Mouse (Mus musculus) CH12.LX (cell line): ENCODE data around the gene Wnt4. TPM values are rescaled to one million over a fixed set of nuclear protein-coding genes. Genes with fewer than 3 reads are reported as not detected.

Experiments used
- DNase-seq: peaks from one replicate; pipeline ENCODE4 v3.0.0-alpha.2; 2013; ENCODE audit errors: extremely low read depth
- H3K27ac ChIP-seq: 2 replicates; pipeline ENCODE4 v1.5.1; 2012; ENCODE audit warnings: low read depth, mild to moderate bottlenecking, control low read depth, moderate library complexity; ENCODE audit not compliant: insufficient read depth
- H3K27me3 ChIP-seq: replicated peaks from 2 replicates; pipeline ENCODE3; 2012; ENCODE audit warnings: inconsistent platforms
- H3K36me3 ChIP-seq, 2 experiments: replicated peaks in 1 of 2; 2 replicates each; pipeline versions ENCODE3 to v1.6.1; 2012; ENCODE audit warnings: inconsistent platforms in 1 of 2, low read length in 1 of 2, mild to moderate bottlenecking in 1 of 2, mixed read lengths in 1 of 2, moderate library complexity in 1 of 2; ENCODE audit not compliant: control insufficient read depth in 1 of 2, insufficient read depth in 1 of 2
- H3K4me1 ChIP-seq, 2 experiments: 2 replicates each; pipeline ENCODE4 v1.6.1; 2012; ENCODE audit warnings: inconsistent platforms in 1 of 2, moderate library complexity in 1 of 2; ENCODE audit not compliant: insufficient read depth in 2 of 2, control insufficient read depth in 1 of 2
- H3K4me2 ChIP-seq: 2 replicates; pipeline ENCODE4 v1.6.1; 2012; ENCODE audit warnings: low read depth, mild to moderate bottlenecking, control low read depth; ENCODE audit not compliant: poor library complexity, insufficient read depth, severe bottlenecking
- H3K4me3 ChIP-seq, 3 experiments: fragments of 150-350 bp in 1 of 3; sonication (generic) in 1 of 3; replicated peaks in 1 of 3; 2 replicates each; pipeline versions ENCODE3 to v1.5.1; 2011 to 2012; ENCODE audit warnings: low read depth in 2 of 3, low read length in 2 of 3, mild to moderate bottlenecking in 2 of 3, moderate library complexity in 2 of 3, control low read depth in 1 of 3, improper control_type of control experiment in 1 of 3, inconsistent platforms in 1 of 3, mixed read lengths in 1 of 3; ENCODE audit not compliant: poor library complexity in 1 of 3
- H3K79me2 ChIP-seq: replicated peaks from 2 replicates; pipeline ENCODE4 v1.6.1; 2012; ENCODE audit warnings: mild to moderate bottlenecking, moderate library complexity; ENCODE audit not compliant: control insufficient read depth, poor library complexity, insufficient read depth, severe bottlenecking; ENCODE audit errors: extremely low read depth
- H3K9ac ChIP-seq: 2 replicates; pipeline ENCODE4 v1.6.1; 2012; ENCODE audit warnings: low read depth, mild to moderate bottlenecking, control low read depth, moderate library complexity; ENCODE audit not compliant: insufficient read depth
- H3K9me3 ChIP-seq: replicated peaks from 2 replicates; pipeline ENCODE3; 2012; ENCODE audit warnings: low read length, inconsistent platforms, mixed read lengths
- CHD2 ChIP-seq: IDR thresholded peaks from 2 replicates; pipeline ENCODE4 v1.6.1; 2011; ENCODE audit warnings: low read length, improper control_type of control experiment
- E2F4 ChIP-seq: IDR thresholded peaks from 2 replicates; pipeline ENCODE4 v1.6.1; 2011; ENCODE audit warnings: low read depth, low read length, improper control_type of control experiment; ENCODE audit not compliant: insufficient replicate concordance
- ELF1 ChIP-seq: IDR thresholded peaks from 2 replicates; pipeline ENCODE4 v1.6.1; 2014; ENCODE audit warnings: low read depth, mild to moderate bottlenecking, inconsistent platforms, low read length, improper control_type of control experiment
- ETS1 ChIP-seq: conservative IDR thresholded peaks from 2 replicates; pipeline ENCODE4 v1.6.1; 2012; ENCODE audit warnings: low read depth, mild to moderate bottlenecking, inconsistent platforms, low read length, improper control_type of control experiment, moderate library complexity
- GABPA ChIP-seq: IDR thresholded peaks from 2 replicates; pipeline ENCODE4 v1.6.1; 2012; ENCODE audit warnings: low read depth, low read length, improper control_type of control experiment, inconsistent platforms; ENCODE audit not compliant: insufficient replicate concordance
- HCFC1 ChIP-seq: IDR thresholded peaks from 2 replicates; pipeline ENCODE4 v1.6.1; 2012; ENCODE audit warnings: low read depth, mild to moderate bottlenecking, inconsistent platforms, low read length, improper control_type of control experiment
- IRF4 ChIP-seq: IDR thresholded peaks from 2 replicates; pipeline ENCODE4 v1.6.1; 2014; ENCODE audit warnings: low read depth, mild to moderate bottlenecking, inconsistent platforms, low read length, improper control_type of control experiment
- JUN ChIP-seq: IDR thresholded peaks from 2 replicates; pipeline ENCODE4 v1.6.1; 2011; ENCODE audit warnings: low read depth, mild to moderate bottlenecking, low read length, improper control_type of control experiment, moderate library complexity; ENCODE audit not compliant: insufficient read depth
- MAFK ChIP-seq: IDR thresholded peaks from 2 replicates; pipeline ENCODE4 v1.6.1; 2011; ENCODE audit warnings: low read length, improper control_type of control experiment; ENCODE audit not compliant: insufficient replicate concordance
- MAX ChIP-seq: IDR thresholded peaks from 2 replicates; pipeline ENCODE4 v1.6.1; 2011; ENCODE audit warnings: low read length, improper control_type of control experiment
- MEF2A ChIP-seq: IDR thresholded peaks from 2 replicates; pipeline ENCODE4 v1.6.1; 2014; ENCODE audit warnings: low read depth, mild to moderate bottlenecking, inconsistent platforms, low read length, improper control_type of control experiment, borderline replicate concordance
- MXI1 ChIP-seq: IDR thresholded peaks from 2 replicates; pipeline ENCODE4 v1.6.1; 2011; ENCODE audit warnings: mild to moderate bottlenecking, low read depth, low read length, improper control_type of control experiment
- NRF1 ChIP-seq: IDR thresholded peaks from 2 replicates; pipeline ENCODE4 v1.6.1; 2014; ENCODE audit warnings: low read depth, mild to moderate bottlenecking, inconsistent platforms, low read length, improper control_type of control experiment, moderate library complexity
- PAX5 ChIP-seq: IDR thresholded peaks from 2 replicates; pipeline ENCODE4 v1.6.1; 2012; ENCODE audit warnings: low read length, inconsistent platforms, mixed read lengths
- RAD21 ChIP-seq: IDR thresholded peaks from 2 replicates; pipeline ENCODE4 v1.6.1; 2011; ENCODE audit warnings: low read depth, mild to moderate bottlenecking, low read length, improper control_type of control experiment, moderate library complexity
- RCOR1 ChIP-seq: conservative IDR thresholded peaks from 2 replicates; pipeline ENCODE4 v1.6.1; 2012; ENCODE audit warnings: low read depth, mild to moderate bottlenecking, inconsistent platforms, low read length, improper control_type of control experiment
- SMC3 ChIP-seq: IDR thresholded peaks from 2 replicates; pipeline ENCODE4 v1.6.1; 2011; ENCODE audit warnings: low read depth, low read length, improper control_type of control experiment
- TBP ChIP-seq: conservative IDR thresholded peaks from 2 replicates; pipeline ENCODE4 v1.6.1; 2011; ENCODE audit warnings: low read depth, low read length, improper control_type of control experiment
- USF2 ChIP-seq: conservative IDR thresholded peaks from 2 replicates; pipeline ENCODE4 v1.6.1; 2011; ENCODE audit warnings: low read depth, low read length, improper control_type of control experiment
- ZKSCAN1 ChIP-seq: IDR thresholded peaks from 2 replicates; pipeline ENCODE4 v1.6.1; 2012; ENCODE audit warnings: low read depth, inconsistent platforms, low read length, improper control_type of control experiment, borderline replicate concordance
- ZMIZ1 ChIP-seq: IDR thresholded peaks from 2 replicates; pipeline ENCODE4 v1.6.1; 2012; ENCODE audit warnings: low read depth, mild to moderate bottlenecking, inconsistent platforms, low read length, improper control_type of control experiment
- ZNF384 ChIP-seq: IDR thresholded peaks from 2 replicates; pipeline ENCODE4 v1.6.1; 2012; ENCODE audit warnings: low read depth, low read length, improper control_type of control experiment, inconsistent platforms
- dilution Hi-C: fragments of 300-500 bp; cut with MboI; formaldehyde crosslinking; loops from 2 replicates; pipeline ENCODE4 v1.14.3; 2020; ENCODE audit warnings: low sequenced_read_pairs; ENCODE audit not compliant: extremely low pct_unique_long_range_greater_than_20kb, extremely low pct_ligation_motif_present
- in situ Hi-C: fragments of 300-500 bp; cut with MboI; formaldehyde crosslinking; loops from 3 replicates; pipeline ENCODE4 v1.14.3; 2019; ENCODE audit warnings: low sequenced_read_pairs, low pct_ligation_motif_present, low pct_unique_long_range_greater_than_20kb, mixed read lengths
- polyA plus RNA-seq: library from polyadenylated mRNA; unstranded; fragments of >175 nt; gene quantifications from 2 replicates; pipeline ENCODE4 v1.2.1, GENCODE M21; 2012; ENCODE audit warnings: low read depth; ENCODE audit not compliant: insufficient read length
- total RNA-seq, 2 experiments: library from RNA; depleted of rRNA; stranded (reverse); fragments of 300-350 nt in 1 of 2; fragments of >200 nt in 1 of 2; gene quantifications; 2 replicates each; pipeline ENCODE4 v1.2.3; 2012 to 2014

Gene Wnt4
- total and polyA plus RNA-seq, 3 experiments = not detected

DNA sequence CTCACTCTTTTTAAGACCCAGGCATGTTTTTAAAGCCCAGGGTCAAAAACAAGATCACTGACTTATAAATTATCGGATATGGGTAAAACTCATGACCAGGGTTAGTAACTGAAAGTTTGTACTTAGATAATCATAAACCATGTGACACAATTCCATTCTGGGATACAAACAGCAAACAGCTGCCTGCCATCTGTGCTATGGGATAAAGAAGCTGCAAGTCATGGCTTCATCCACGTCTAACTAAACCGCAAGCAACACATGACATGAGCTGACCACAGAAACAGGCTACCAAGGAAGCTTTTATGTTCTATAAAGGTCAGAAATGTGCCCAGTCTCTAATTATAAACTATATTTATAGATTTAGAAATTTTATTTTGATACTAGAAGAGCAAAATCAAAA is 49.2 kb downstream of the Wnt4 start:
- dilution Hi-C loops = no loop called here
- Histone ChIP-seq H3K4me2 (no peak overlapping the region), H3K9ac (no peak overlapping the region), H3K36me3 (peaks cover 53 to 87% of the 10 kb centered on the region in 2 experiments), H3K79me2 (peaks cover 35% of the 10 kb centered on the region), H3K9me3 (no peaks in the 10 kb centered on the region), H3K27me3 (no peaks in the 10 kb centered on the region), H3K27ac (no peak overlapping the region), H3K4me1 (no peaks in the 10 kb centered on the region), H3K4me3 (no peak overlapping the region)
- in situ Hi-C loops = no loop called here
- TF ChIP-seq JUN (no peak), MAFK (no peak), NRF1 (no peak), ELF1 (no peak), MEF2A (no peak), ZKSCAN1 (no peak), GABPA (no peak), PAX5 (no peak)
- DNase-seq = no peak

DNA sequence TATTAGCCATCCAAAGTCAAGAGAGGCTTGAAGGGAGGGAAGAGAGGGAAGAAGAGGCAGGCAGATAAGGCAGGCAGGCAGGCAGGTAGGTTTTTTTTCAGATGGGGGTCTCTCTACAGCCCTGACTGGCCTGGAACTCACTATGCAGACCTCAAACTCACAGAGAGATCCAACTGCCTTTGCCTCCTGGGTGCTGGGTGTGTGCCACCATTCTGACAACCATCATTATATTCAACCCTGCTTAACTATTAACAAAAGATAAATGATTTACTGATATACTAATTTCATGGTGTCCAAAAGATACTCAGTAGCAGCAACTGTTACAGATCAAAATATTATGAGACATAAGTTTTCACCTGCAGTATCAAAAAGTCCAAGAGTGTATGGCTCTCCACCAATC is 54.8 kb downstream of the Wnt4 start:
- H3K4me1 ChIP-seq = no peaks in the 10 kb centered on the region
- peaks cover 44 to 88% of the 10 kb centered on the region in 2 experiments for H3K36me3 ChIP-seq
- no peak overlapping the region for H3K27ac ChIP-seq
- H3K79me2 ChIP-seq = peaks cover 62% of the 10 kb centered on the region
- H3K9me3 ChIP-seq = no peaks in the 10 kb centered on the region
- H3K4me2 ChIP-seq = no peak overlapping the region
- in situ Hi-C loops = no loop called here
- H3K4me3 ChIP-seq = no peak overlapping the region
- H3K9ac ChIP-seq = no peak overlapping the region
- no peaks in the 10 kb centered on the region for H3K27me3 ChIP-seq
- no peak for DNase-seq
- TF ChIP-seq ZKSCAN1 (no peak), USF2 (no peak)
- dilution Hi-C loops = no loop called here

DNA sequence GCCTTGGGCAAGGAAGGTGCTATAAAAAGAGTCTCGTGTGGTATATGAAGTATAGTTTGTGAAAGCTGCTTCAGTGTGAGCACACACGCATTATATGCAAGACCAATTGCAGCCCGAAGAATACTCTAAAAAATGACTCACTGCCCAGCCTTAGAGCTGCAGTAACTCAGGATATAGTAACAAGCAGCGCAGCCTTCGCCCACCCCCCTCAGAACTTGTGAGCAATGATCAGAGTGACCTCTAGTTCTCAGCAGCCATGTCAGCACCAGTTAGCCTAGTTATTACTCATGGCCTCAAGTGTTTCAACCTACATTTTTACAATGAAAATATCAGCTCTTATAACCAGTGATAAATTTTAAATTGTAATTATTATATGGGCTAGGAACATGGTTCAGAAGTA is 59.2 kb downstream of the Wnt4 start:
- in situ Hi-C loops = no loop called here
- Histone ChIP-seq H3K4me1 (peaks cover 3 to 11% of the 10 kb centered on the region in 2 experiments; a peak in 2 of 4 replicates), H3K9ac (no peak overlapping the region), H3K4me2 (no peak overlapping the region), H3K4me3 (no peak overlapping the region), H3K36me3 (peaks cover 24 to 75% of the 10 kb centered on the region in 2 experiments), H3K27me3 (no peaks in the 10 kb centered on the region), H3K27ac (no peak overlapping the region), H3K79me2 (peaks cover 90% of the 10 kb centered on the region), H3K9me3 (no peaks in the 10 kb centered on the region)
- dilution Hi-C loops = no loop called here
- TF ChIP-seq RAD21 (no peak), MAFK (no peak), ZMIZ1 (no peak), ZNF384 (no peak), TBP (no peak), RCOR1 (no peak), MXI1 (no peak), MEF2A (no peak), E2F4 (no peak), SMC3 (no peak), CHD2 (no peak), HCFC1 (no peak), ETS1 (no peak), IRF4 (no peak), MAX (no peak)
- DNase-seq = no peak
